Mouse (Mus musculus) macrophage (primary cell): ENCODE data around the gene Mc1r. TPM values are rescaled to one million over a fixed set of nuclear protein-coding genes. Genes with fewer than 3 reads are reported as not detected.
"Not testable (repeated sequence)": the region's sequence is repeated elsewhere in the genome, so short reads cannot be mapped to it uniquely, and the experiment has no call there.

Source experiments
- H3K27ac ChIP-seq: fragments of 350-480 bp; formaldehyde crosslinking; 2 replicates; pipeline ENCODE4 v1.9.0; 2021
- H3K36me3 ChIP-seq: fragments of 350-480 bp; formaldehyde crosslinking; 2 replicates; pipeline ENCODE4 v1.9.0; 2021; ENCODE audit errors: inconsistent target
- H3K4me3 ChIP-seq: fragments of 350-480 bp; formaldehyde crosslinking; 2 replicates; pipeline ENCODE4 v1.9.0; 2021; ENCODE audit errors: inconsistent target
- H3K79me2 ChIP-seq: fragments of 350-480 bp; formaldehyde crosslinking; 2 replicates; pipeline ENCODE4 v1.9.0; 2021; ENCODE audit errors: inconsistent target
- WGBS: methylation state at CpG from one replicate; pipeline ENCODE4 v1.1.7; 2026; ENCODE audit warnings: inconsistent platforms; ENCODE audit not compliant: missing documents; 5-methylcytosine and 5-hydroxymethylcytosine counted together
- polyA plus RNA-seq: library from polyadenylated mRNA; stranded (reverse); fragments of 250-400 nt; gene quantifications from 3 replicates; pipeline ENCODE4 v1.2.4, GENCODE M21; 2018; ENCODE audit warnings: inconsistent platforms

Gene Mc1r
- polyA plus RNA-seq, 1 experiment from 2014 or later, result not detected

GRCm38 (mm10) chr8:123402730-123403326 lies 4.1 kb upstream of the Mc1r start:
- Histone ChIP-seq H3K79me2 (no peaks in the 10 kb centered on the region), H3K4me3 (no peak overlapping the region), H3K36me3 (peaks cover 43% of the 10 kb centered on the region), H3K27ac (no peak overlapping the region)
- WGBS, result 91% methylated on average over 9 of the region's 9 CpGs

DNA sequence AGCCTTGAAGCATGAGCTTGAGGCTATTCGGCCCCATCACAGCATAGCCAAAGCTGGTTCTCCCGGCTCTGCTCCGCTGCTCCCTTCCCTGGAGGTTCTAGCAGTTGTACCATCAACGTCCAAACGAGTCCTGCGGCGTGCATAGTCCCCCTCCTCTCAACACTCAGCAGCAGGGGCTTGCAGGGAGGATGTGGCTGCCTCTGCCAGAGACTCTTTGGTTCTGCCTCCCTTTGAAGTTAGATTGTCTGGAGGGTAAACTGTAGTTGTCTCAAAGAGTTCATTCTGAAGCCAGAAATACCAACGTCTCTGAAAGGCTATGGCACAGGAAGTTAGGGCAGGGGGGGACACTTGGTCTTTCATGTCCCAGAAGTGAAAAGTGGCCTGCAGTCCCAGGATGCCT lies 2.4 kb upstream of the Mc1r start:
- 61% methylated on average over 8 of the region's 8 CpGs for WGBS
- H3K36me3 ChIP-seq, result peaks cover 27% of the 10 kb centered on the region

GRCm38 (mm10) chr8:123407612-123408011 lies 705 bp downstream of the Mc1r start:
- H3K4me3 ChIP-seq, result no peak overlapping the region
- H3K27ac ChIP-seq, result no peak overlapping the region
- H3K79me2 ChIP-seq, result no peaks in the 10 kb centered on the region
- WGBS, result 88% methylated on average over 13 of the region's 13 CpGs
- H3K36me3 ChIP-seq, result peaks cover 2% of the 10 kb centered on the region; the same call in 1 of the 2 replicates

More for the DNA sequence above, 2.4 kb upstream of the Mc1r start:
- Histone ChIP-seq H3K27ac (no peak overlapping the region), H3K79me2 (no peaks in the 10 kb centered on the region), H3K4me3 (no peak overlapping the region)

DNA sequence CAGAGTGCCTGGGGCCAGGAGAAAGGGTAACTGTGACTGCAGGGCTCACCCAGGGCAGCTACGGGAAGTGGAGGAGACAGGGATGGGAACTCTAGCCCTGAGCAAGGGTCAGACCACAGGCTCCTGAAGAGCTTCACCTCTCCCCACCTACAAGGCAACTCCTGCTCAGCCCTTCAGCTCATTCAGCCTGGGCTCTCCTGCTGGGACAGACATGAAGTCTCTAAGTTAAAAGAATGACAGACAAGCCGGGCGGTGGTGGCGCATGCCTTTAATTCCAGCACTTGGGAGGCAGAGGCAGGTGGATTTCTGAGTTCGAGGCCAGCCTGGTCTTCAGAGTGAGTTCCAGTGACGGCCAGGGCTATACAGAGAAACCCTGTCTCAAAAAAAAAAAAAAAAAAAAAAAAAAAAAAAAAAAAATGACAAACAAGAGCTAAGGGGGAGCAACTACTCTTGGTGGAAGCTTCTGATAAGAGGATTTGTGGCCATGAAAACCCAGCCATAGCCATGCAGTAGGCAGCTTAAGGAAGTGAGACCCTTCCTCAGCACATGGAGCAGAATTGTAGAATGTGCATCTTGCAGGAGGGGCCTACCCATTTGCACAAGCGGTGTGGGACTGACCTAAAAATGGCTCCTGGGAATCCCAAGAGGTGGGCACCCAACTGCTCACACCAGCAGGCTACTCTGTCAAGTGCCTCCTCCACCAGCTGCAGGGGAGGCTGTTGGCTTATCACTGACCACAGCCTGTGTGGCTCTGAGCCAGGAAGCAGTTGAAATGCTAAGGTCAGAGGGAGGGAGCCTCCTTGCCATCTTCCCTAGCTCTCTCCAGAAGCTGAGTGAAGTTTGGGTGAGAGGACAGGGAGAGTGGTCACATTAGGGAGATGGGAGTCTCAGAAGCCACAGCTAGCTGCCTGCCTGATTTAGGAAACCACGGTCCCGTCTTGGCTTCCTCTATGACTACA lies 2.0 kb downstream of the Mc1r start:
- Histone ChIP-seq H3K79me2 (no peaks in the 10 kb centered on the region), H3K36me3 (no peaks in the 10 kb centered on the region), H3K27ac (no peak overlapping the region), H3K4me3 (no peak overlapping the region)
- 38% methylated on average over 7 of the region's 9 CpGs for WGBS

- H3K27ac ChIP-seq, result no peak overlapping the region
- 72% methylated on average over 8 of the region's 8 CpGs for WGBS
- H3K79me2 ChIP-seq, result no peaks in the 10 kb centered on the region
- no peak overlapping the region for H3K4me3 ChIP-seq
- no peaks in the 10 kb centered on the region for H3K36me3 ChIP-seq
Measured at GRCm38 (mm10) chr8:123410049-123410587, 3.2 kb downstream of the Mc1r start.

GRCm38 (mm10) chr8:123410788-123411187 lies 3.9 kb downstream of the Mc1r start:
- Histone ChIP-seq H3K27ac (no peak overlapping the region), H3K4me3 (no peak overlapping the region), H3K36me3 (no peaks in the 10 kb centered on the region), H3K79me2 (no peaks in the 10 kb centered on the region)
- 19% methylated on average over 11 of the region's 11 CpGs for WGBS

DNA sequence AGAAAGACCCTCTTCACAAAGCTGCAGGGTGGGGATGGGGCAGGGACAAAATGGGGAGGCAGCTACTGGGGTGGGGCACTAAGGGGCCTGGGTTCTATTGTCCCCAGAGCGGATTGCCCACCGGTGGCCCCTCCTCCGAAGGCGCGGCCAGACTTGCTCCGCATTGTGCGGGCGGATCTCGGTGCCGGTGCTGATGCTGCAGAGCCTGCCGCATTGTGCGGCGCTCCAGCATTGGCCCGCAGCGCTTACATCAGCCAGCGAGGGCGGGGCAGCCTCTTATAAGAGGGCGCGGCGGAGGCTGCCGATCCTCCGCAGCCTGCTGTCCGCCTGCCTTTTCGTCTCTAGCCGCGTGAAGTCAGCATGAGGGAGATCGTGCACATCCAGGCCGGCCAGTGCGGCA lies 4.3 kb downstream of the Mc1r start, which contains the start of gene Tubb3:
Gene Tubb3 (plus strand): TSS at position 179 of the 400 bp plus-strand sequence.
- under 1% methylated on average over 29 of the region's 29 CpGs for WGBS
- no peak within 1 kb of the TSS for H3K27ac ChIP-seq
- H3K79me2 ChIP-seq, result no peaks in the 10 kb centered on the region
- no peak within 1 kb of the TSS for H3K4me3 ChIP-seq
- no peaks in the 10 kb centered on the region for H3K36me3 ChIP-seq

GRCm38 (mm10) chr8:123411781-123412327 lies 4.9 kb downstream of the Mc1r start:
- WGBS, result 23% methylated on average over 16 of the region's 16 CpGs
- no peak overlapping the region for H3K27ac ChIP-seq
- H3K36me3 ChIP-seq, result no peaks in the 10 kb centered on the region
- no peak overlapping the region for H3K4me3 ChIP-seq
- H3K79me2 ChIP-seq, result no peaks in the 10 kb centered on the region

- WGBS, result 12% methylated on average over 11 of the region's 12 CpGs
- Histone ChIP-seq H3K4me3 (no peak overlapping the region), H3K27ac (no peak overlapping the region), H3K79me2 (no peaks in the 10 kb centered on the region), H3K36me3 (no peaks in the 10 kb centered on the region)
Measured at GRCm38 (mm10) chr8:123412560-123413170, 5.8 kb downstream of the Mc1r start.

DNA sequence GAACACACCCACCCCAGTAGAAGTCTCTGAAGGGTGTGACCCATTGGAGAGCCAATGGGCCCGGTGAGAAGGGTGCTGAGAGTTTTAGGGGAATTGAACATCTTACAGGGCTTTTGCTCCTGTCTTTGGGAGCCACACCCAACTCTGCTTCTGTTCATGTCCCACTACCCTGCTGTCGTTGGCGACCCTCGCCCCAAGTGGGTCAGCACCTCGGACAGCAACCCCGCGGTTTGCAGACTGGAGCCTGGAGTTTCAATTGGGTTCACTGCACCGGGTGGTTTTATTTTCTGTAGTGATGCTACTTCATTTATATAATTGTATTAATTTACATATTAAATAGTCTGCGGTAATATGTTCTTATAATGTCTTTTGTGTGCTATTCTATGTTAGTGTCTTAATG lies 7.3 kb downstream of the Mc1r start:
- H3K4me3 ChIP-seq, result no peak overlapping the region
- H3K79me2 ChIP-seq, result no peaks in the 10 kb centered on the region
- no peaks in the 10 kb centered on the region for H3K36me3 ChIP-seq
- WGBS, result 23% methylated on average over 9 of the region's 9 CpGs
- no peak overlapping the region for H3K27ac ChIP-seq

DNA sequence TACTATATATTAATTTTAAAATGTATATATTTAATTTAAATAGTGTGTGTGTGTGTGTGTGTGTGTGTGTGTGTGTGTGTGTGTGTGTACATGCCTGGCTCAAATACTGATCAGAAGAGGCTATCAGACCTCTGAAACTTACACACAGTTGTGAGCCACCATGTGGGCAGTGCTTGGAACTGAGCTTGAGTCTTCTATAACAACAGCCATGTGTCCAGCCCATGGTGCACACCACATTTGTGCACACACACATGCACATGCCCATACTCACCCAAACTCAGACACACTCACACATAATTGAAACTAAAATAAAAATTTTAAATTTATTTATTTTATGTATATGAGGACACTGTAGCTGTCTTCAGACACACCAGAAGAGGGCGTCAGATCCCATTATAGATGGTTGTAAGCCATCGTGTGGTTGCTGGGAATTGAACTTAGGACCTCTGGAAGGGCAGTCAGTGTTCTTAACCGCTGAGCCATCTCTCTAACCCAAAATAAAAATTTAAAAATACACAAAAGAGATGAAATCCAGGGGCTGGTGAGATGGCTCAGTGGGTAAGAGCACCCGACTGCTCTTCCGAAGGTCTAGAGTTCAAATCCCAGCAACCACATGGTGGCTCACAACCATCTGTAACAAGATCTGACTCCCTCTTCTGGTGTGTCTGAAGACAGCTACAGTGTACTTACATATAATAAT lies 8.2 kb downstream of the Mc1r start:
- H3K79me2 ChIP-seq, H3K36me3 ChIP-seq, H3K4me3 ChIP-seq, H3K27ac ChIP-seq: not testable (repeated sequence)
- WGBS, result 67% methylated on average over 3 of the region's 5 CpGs

GRCm38 (mm10) chr8:123415967-123416943 lies 9.3 kb downstream of the Mc1r start:
- WGBS, result 79% methylated on average over 7 of the region's 8 CpGs
- Histone ChIP-seq H3K4me3 (no peak overlapping the region), H3K79me2 (no peaks in the 10 kb centered on the region), H3K27ac (no peak overlapping the region), H3K36me3 (no peaks in the 10 kb centered on the region)

DNA sequence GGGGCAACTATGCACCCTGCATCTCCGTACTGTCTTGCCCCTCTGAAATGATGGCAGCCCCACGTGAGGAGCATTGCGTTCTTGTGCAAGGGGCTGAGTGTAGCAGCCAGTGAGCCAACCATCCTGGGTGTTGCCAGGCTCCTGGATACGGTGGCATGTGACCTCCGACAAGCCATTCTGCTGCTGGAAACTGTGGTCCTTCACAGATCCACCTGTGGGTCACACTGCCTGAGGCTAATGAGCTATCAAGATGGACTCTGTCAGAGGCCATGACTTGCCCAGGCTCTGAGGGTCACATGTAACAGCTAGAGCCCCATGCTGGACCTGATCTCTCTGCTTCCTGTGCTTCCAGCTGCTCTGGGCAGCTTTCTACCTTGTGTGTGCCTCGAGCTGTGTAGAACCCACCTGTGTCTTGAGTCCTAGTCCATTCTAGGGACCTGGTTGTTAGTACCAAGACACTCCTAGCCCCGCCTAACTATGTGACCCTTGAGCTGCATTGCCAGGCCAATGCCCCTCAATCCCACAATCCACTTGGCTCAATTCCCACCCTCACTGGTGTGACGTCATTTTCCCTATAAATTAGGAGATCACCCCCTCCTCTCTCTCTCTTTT lies 10.1 kb downstream of the Mc1r start:
- Histone ChIP-seq H3K36me3 (no peaks in the 10 kb centered on the region), H3K79me2 (no peaks in the 10 kb centered on the region), H3K27ac (no peak overlapping the region), H3K4me3 (no peak overlapping the region)
- 77% methylated on average over 8 of the region's 8 CpGs for WGBS
